Mouse (Mus musculus) MEL (cell line): ENCODE measurements around the gene Blzf1. TPM values are rescaled to one million over a fixed set of nuclear protein-coding genes. Genes with fewer than 3 reads are reported as not detected.

Source experiments
- DNase-seq: peaks from one replicate; pipeline ENCODE4 v3.0.0; 2011; ENCODE audit warnings: low read depth, low spot score
- H3K27ac ChIP-seq: 2 replicates; pipeline ENCODE4 v1.5.1; 2012; ENCODE audit warnings: low read depth, mild to moderate bottlenecking, control low read depth, low read length, moderate library complexity; ENCODE audit not compliant: control insufficient read depth
- H3K27me3 ChIP-seq, 2 experiments: fragments of 150-350 bp in 1 of 2; sonication (generic) in 1 of 2; 2 replicates each; pipeline ENCODE4 v1.6.1; 2012; ENCODE audit warnings: low read length in 2 of 2, mild to moderate bottlenecking in 2 of 2, improper control_type of control experiment in 1 of 2, moderate library complexity in 1 of 2; ENCODE audit not compliant: insufficient read depth in 2 of 2, control insufficient read depth in 1 of 2
- H3K36me3 ChIP-seq, 2 experiments: 2 replicates each; pipeline ENCODE4 v1.6.1; 2012 to 2014; ENCODE audit warnings: low read length in 2 of 2, improper control_type of control experiment in 1 of 2, inconsistent platforms in 1 of 2, mild to moderate bottlenecking in 1 of 2; ENCODE audit not compliant: insufficient read depth in 2 of 2, control insufficient read depth in 1 of 2
- H3K4me1 ChIP-seq, 2 experiments: fragments of 150-350 bp in 1 of 2; sonication (generic) in 1 of 2; 2 replicates each; pipeline ENCODE4 v1.6.1; 2012; ENCODE audit warnings: low read length in 2 of 2, improper control_type of control experiment in 1 of 2, mild to moderate bottlenecking in 1 of 2; ENCODE audit not compliant: insufficient read depth in 2 of 2, control insufficient read depth in 1 of 2
- H3K4me3 ChIP-seq, 2 experiments: fragments of 150-350 bp in 1 of 2; sonication (generic) in 1 of 2; 2 replicates each; pipeline ENCODE4 v1.5.1; 2012; ENCODE audit warnings: low read depth in 2 of 2, low read length in 2 of 2, mild to moderate bottlenecking in 2 of 2, moderate library complexity in 2 of 2, control low read depth in 1 of 2, improper control_type of control experiment in 1 of 2; ENCODE audit not compliant: control insufficient read depth in 1 of 2, insufficient read depth in 1 of 2
- H3K79me2 ChIP-seq: 2 replicates; pipeline ENCODE4 v1.6.1; 2012; ENCODE audit warnings: mild to moderate bottlenecking, low read length, moderate library complexity; ENCODE audit not compliant: control insufficient read depth, poor library complexity, insufficient read depth
- H3K9ac ChIP-seq: 2 replicates; pipeline ENCODE4 v1.6.1; 2012; ENCODE audit warnings: low read depth, mild to moderate bottlenecking, control low read depth, low read length, moderate library complexity; ENCODE audit not compliant: control insufficient read depth, poor library complexity, severe bottlenecking
- H3K9me3 ChIP-seq: fragments of 150-350 bp; sonication (generic); replicated peaks from 2 replicates; pipeline ENCODE4 v1.6.1; 2012; ENCODE audit warnings: mild to moderate bottlenecking, low read length, improper control_type of control experiment, moderate library complexity; ENCODE audit not compliant: insufficient read depth
- CHD2 ChIP-seq: IDR thresholded peaks from 2 replicates; pipeline ENCODE4 v1.6.1; 2011; ENCODE audit warnings: low read length, improper control_type of control experiment
- ELF1 ChIP-seq: IDR thresholded peaks from 2 replicates; pipeline ENCODE4 v1.6.1; 2014; ENCODE audit warnings: low read depth, mild to moderate bottlenecking, inconsistent platforms, low read length, improper control_type of control experiment, moderate library complexity
- MAFK ChIP-seq: IDR thresholded peaks from 2 replicates; pipeline ENCODE4 v1.6.1; 2011; ENCODE audit warnings: low read depth, mild to moderate bottlenecking, low read length, improper control_type of control experiment, borderline replicate concordance
- MEF2A ChIP-seq: IDR thresholded peaks from 2 replicates; pipeline ENCODE4 v1.6.1; 2014; ENCODE audit warnings: low read depth, mild to moderate bottlenecking, inconsistent platforms, low read length, improper control_type of control experiment; ENCODE audit not compliant: poor library complexity, insufficient replicate concordance, severe bottlenecking; ENCODE audit errors: extremely low read depth
- MYB ChIP-seq: IDR thresholded peaks from 2 replicates; pipeline ENCODE4 v1.6.1; 2011; ENCODE audit warnings: mild to moderate bottlenecking, low read depth, low read length, improper control_type of control experiment
- NELFE ChIP-seq: IDR thresholded peaks from 2 replicates; pipeline ENCODE4 v1.6.1; 2011; ENCODE audit warnings: low read depth, low read length, improper control_type of control experiment
- POLR2A ChIP-seq, 2 experiments: IDR thresholded peaks; 2 replicates each; pipeline ENCODE4 v1.6.1; 2011 to 2012; ENCODE audit warnings: low read length in 2 of 2, mild to moderate bottlenecking in 2 of 2, control low read depth in 1 of 2, improper control_type of control experiment in 1 of 2, low read depth in 1 of 2, moderate library complexity in 1 of 2; ENCODE audit not compliant: control insufficient read depth in 1 of 2, insufficient read depth in 1 of 2, poor library complexity in 1 of 2
- SMC3 ChIP-seq: IDR thresholded peaks from 2 replicates; pipeline ENCODE4 v1.6.1; 2011; ENCODE audit warnings: low read depth, low read length, improper control_type of control experiment
- TCF12 ChIP-seq: IDR thresholded peaks from 2 replicates; pipeline ENCODE4 v1.6.1; 2014; ENCODE audit warnings: low read depth, mild to moderate bottlenecking, inconsistent platforms, low read length, improper control_type of control experiment, moderate library complexity
- UBTF ChIP-seq: IDR thresholded peaks from 2 replicates; pipeline ENCODE4 v1.6.1; 2012; ENCODE audit warnings: low read depth, mild to moderate bottlenecking, inconsistent platforms, low read length, improper control_type of control experiment, moderate library complexity, borderline replicate concordance; ENCODE audit not compliant: insufficient read depth
- ZC3H11A ChIP-seq: IDR thresholded peaks from 2 replicates; pipeline ENCODE4 v1.6.1; 2012; ENCODE audit warnings: low read depth, mild to moderate bottlenecking, inconsistent platforms, low read length, improper control_type of control experiment
- ZMIZ1 ChIP-seq: IDR thresholded peaks from 2 replicates; pipeline ENCODE4 v1.6.1; 2012; ENCODE audit warnings: low read depth, mild to moderate bottlenecking, inconsistent platforms, low read length, improper control_type of control experiment, moderate library complexity
- polyA plus RNA-seq, 2 experiments: library from polyadenylated mRNA; stranded (reverse) in 1 of 2; unstranded in 1 of 2; fragments of >175 nt in 1 of 2; fragments of >200 nt in 1 of 2; gene quantifications; 2 replicates each; pipeline versions ENCODE4 v1.2.1 to v1.2.4; 2012; ENCODE audit warnings: low replicate concordance in 2 of 2, low read depth in 1 of 2; ENCODE audit not compliant: insufficient read length in 2 of 2, insufficient read depth in 1 of 2, missing spikeins in 1 of 2
- total RNA-seq: library from RNA; depleted of rRNA; stranded (reverse); fragments of 300-350 nt; gene quantifications from 2 replicates; pipeline ENCODE4 v1.2.3, GENCODE M21; 2012

The Blzf1 gene
- total and polyA plus RNA-seq, 3 experiments = 17.1 to 18.2 TPM; not detected in 1

DNA sequence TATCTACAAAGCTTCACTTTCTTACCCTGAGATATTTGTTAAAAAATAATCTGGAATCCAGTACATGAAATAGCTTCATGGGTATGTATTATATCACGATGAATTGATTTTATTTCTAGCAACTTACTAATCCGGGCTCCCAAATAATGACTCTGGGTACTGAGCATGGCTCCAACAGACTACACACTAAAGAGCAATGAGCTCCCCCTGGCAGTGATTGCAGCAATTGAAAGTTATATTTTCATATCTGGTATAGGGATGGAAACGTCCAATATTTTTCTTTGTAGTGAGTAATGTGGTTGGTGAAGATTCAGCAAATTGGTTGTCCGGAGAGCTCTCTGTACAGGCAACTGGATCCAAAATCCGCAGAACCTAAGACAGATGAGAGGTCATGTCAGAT, 15.2 kb downstream of the Blzf1 start:
- H3K27ac ChIP-seq = no peak overlapping the region
- no peaks in the 10 kb centered on the region for H3K9me3 ChIP-seq
- DNase-seq = no peak
- no peak for TF ChIP-seq CHD2
- no peak for TF ChIP-seq MAFK
- TF ChIP-seq ZC3H11A = no peak
- H3K4me1 ChIP-seq = no peaks in the 10 kb centered on the region
- peaks cover 0 to 10% of the 10 kb centered on the region in 2 experiments; a peak in 2 of 4 replicates for H3K36me3 ChIP-seq
- H3K27me3 ChIP-seq = no peaks in the 10 kb centered on the region
- no peaks in the 10 kb centered on the region for H3K79me2 ChIP-seq
- H3K9ac ChIP-seq = no peak overlapping the region
- H3K4me3 ChIP-seq = no peak overlapping the region

DNA sequence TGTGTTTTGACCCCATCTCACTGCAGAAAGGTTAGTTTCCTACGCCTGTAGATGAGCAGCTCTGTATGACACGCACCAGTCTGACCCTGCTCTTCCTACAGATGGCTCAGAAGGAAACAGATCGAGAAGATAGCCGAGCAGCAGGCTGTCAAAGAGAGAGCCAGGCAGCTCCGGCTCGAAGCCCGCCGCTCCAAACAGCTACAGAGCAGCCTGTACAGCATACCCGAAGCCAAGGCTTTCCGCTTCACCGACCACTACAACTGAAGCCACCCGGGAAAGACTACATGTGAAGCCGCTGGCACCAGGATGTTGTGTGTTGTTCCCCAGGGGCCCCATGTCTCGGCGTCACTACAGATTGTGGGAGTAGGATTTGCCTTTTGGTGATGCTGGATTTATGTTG, 19.9 kb downstream of the Blzf1 start:
- no peaks in the 10 kb centered on the region for H3K27me3 ChIP-seq
- H3K4me3 ChIP-seq = no peak overlapping the region
- no peaks in the 10 kb centered on the region for H3K9me3 ChIP-seq
- H3K79me2 ChIP-seq = no peaks in the 10 kb centered on the region
- no peak overlapping the region for H3K9ac ChIP-seq
- TF ChIP-seq MEF2A (no peak), POLR2A (IDR thresholded peaks at IDR 0.05; ENCODE audit: control insufficient read depth in 1 of 2, insufficient read depth in 1 of 2, low read depth in 1 of 2, low read length in 2 of 2, poor library complexity in 1 of 2) (no peak)
- H3K36me3 ChIP-seq = peaks cover 0 to 5% of the 10 kb centered on the region in 2 experiments; a peak in 2 of 4 replicates
- DNase-seq = no peak
- no peak overlapping the region for H3K27ac ChIP-seq
- H3K4me1 ChIP-seq = no peaks in the 10 kb centered on the region

GRCm38 (mm10) chr1:164284007-164284406, 23.3 kb downstream of the Blzf1 start:
- TF ChIP-seq SMC3 (no peak), TCF12 (no peak), ELF1 (no peak), MYB (no peak), NELFE (no peak), UBTF (no peak), ZMIZ1 (no peak)
- H3K9me3 ChIP-seq = no peaks in the 10 kb centered on the region
- no peaks in the 10 kb centered on the region for H3K4me1 ChIP-seq
- DNase-seq = no peak
- H3K27me3 ChIP-seq = no peaks in the 10 kb centered on the region
- H3K9ac ChIP-seq = no peak overlapping the region
- no peaks in the 10 kb centered on the region for H3K79me2 ChIP-seq
- H3K4me3 ChIP-seq = no peak overlapping the region
- H3K27ac ChIP-seq = no peak overlapping the region
- H3K36me3 ChIP-seq = peaks cover 0 to 2% of the 10 kb centered on the region in 2 experiments; a peak in 2 of 4 replicates
